Mouse (Mus musculus) lung, adult 2 months (tissue): ENCODE results near the gene Stpg3.

Experiments
- CTCF ChIP-seq: fragments of 200-500 bp; IDR thresholded peaks from 2 replicates; pipeline ENCODE4 v1.5.1; 2011; ENCODE audit warnings: mild to moderate bottlenecking, low read length, control low read depth; ENCODE audit not compliant: insufficient read depth
- POLR2A ChIP-seq: fragments of 200-500 bp; IDR thresholded peaks from 2 replicates; pipeline ENCODE4 v1.6.1; 2011; ENCODE audit warnings: low read depth, mild to moderate bottlenecking, control low read depth, low read length, borderline replicate concordance; ENCODE audit errors: extremely low read depth

- no peak for TF ChIP-seq CTCF
- TF ChIP-seq POLR2A: no peak
Observed at GRCm38 (mm10) chr2:25197946-25198345, 16.5 kb downstream of the Stpg3 start.
